Mouse (Mus musculus) midbrain, embryonic 11.5 days (tissue): ENCODE measurements at regions not wholly inside any gene's neighbourhood (a gene's known extent, or its start where the extent isn't known, plus 50 kb on each side); places are given as distances from the start of the nearest gene placed in this dataset.

ENCODE experiments used
- ATAC-seq: fragments of 200-750 bp; cut with Nextera tagmentation; 2 replicates; pipeline ENCODE4 v1.8.0; 2017; ENCODE audit warnings: moderate TSS enrichment, moderate library complexity; ENCODE audit not compliant: low FRiP score
- DNase-seq: peaks from one replicate; pipeline ENCODE4 v3.0.0; 2015; ENCODE audit warnings: low spot score; ENCODE audit errors: missing footprints
- H3K27ac ChIP-seq: fragments of 300-500 bp; sonication (generic); 2 replicates; pipeline ENCODE4 v1.5.1; 2014; ENCODE audit warnings: low read depth, low read length
- H3K27me3 ChIP-seq: fragments of 300-500 bp; sonication (generic); 2 replicates; pipeline ENCODE4 v1.6.1; 2014; ENCODE audit warnings: mild to moderate bottlenecking, low read length, moderate library complexity, mixed read lengths; ENCODE audit not compliant: control insufficient read depth, insufficient read depth
- H3K36me3 ChIP-seq: fragments of 300-500 bp; sonication (generic); 2 replicates; pipeline ENCODE4 v1.6.1; 2014; ENCODE audit warnings: mild to moderate bottlenecking, low read length, moderate library complexity, mixed read lengths; ENCODE audit not compliant: control insufficient read depth, insufficient read depth
- H3K4me1 ChIP-seq: fragments of 300-500 bp; sonication (generic); 2 replicates; pipeline ENCODE4 v1.6.1; 2014; ENCODE audit warnings: low read length; ENCODE audit not compliant: control insufficient read depth, insufficient read depth
- H3K4me2 ChIP-seq: fragments of 300-500 bp; sonication (generic); 2 replicates; pipeline ENCODE4 v1.6.1; 2014; ENCODE audit warnings: mild to moderate bottlenecking, moderate library complexity
- H3K4me3 ChIP-seq: fragments of 300-500 bp; sonication (generic); 2 replicates; pipeline ENCODE4 v1.5.1; 2014; ENCODE audit warnings: low read depth, low read length
- H3K9ac ChIP-seq: fragments of 300-500 bp; sonication (generic); 2 replicates; pipeline ENCODE4 v1.6.1; 2014; ENCODE audit warnings: low read length
- H3K9me3 ChIP-seq: fragments of 300-500 bp; sonication (generic); 2 replicates; pipeline ENCODE4 v1.6.1; 2016; ENCODE audit warnings: low read length; ENCODE audit not compliant: control insufficient read depth
- WGBS: fragments of 180-500 bp; shearing (Covaris S2); extraction: QIAGEN DNeasy Blood & Tissue Kit; methylation state at CpG from one replicate; pipeline ENCODE4 v1.1.7; 2014; 5-methylcytosine and 5-hydroxymethylcytosine counted together

- no peak for DNase-seq
- no peaks in the 10 kb centered on the region; the same call in 1 of the 2 replicates for H3K27me3 ChIP-seq
- H3K4me1 ChIP-seq = peaks cover 25% of the 10 kb centered on the region
- ATAC-seq = no peak
- H3K36me3 ChIP-seq = no peaks in the 10 kb centered on the region
- no peak overlapping the region for H3K27ac ChIP-seq
- no peak overlapping the region for H3K4me2 ChIP-seq
- no peak overlapping the region for H3K4me3 ChIP-seq
- no peak overlapping the region for H3K9ac ChIP-seq
- 80% methylated on average over 7 of the region's 7 CpGs for WGBS
- peaks cover 3% of the 10 kb centered on the region for H3K9me3 ChIP-seq
These were observed 77.3 kb downstream of the Sox9 start for GRCm38 (mm10) chr11:112859309-112859708.

GRCm38 (mm10) chr11:112860797-112861196 is 78.8 kb downstream of the Sox9 start:
- Histone ChIP-seq H3K4me3 (no peak overlapping the region), H3K27me3 (no peaks in the 10 kb centered on the region; the same call in 1 of the 2 replicates), H3K36me3 (no peaks in the 10 kb centered on the region), H3K9ac (peak overlapping the region; percentile 39), H3K9me3 (peaks cover 3% of the 10 kb centered on the region), H3K4me1 (peaks cover 25% of the 10 kb centered on the region), H3K4me2 (peak overlapping the region; percentile 18; the same call in 1 of the 2 replicates), H3K27ac (peak overlapping the region; percentile 62)
- WGBS = 11% methylated on average over 11 of the region's 11 CpGs
- ATAC-seq (peak; percentile 90), DNase-seq (peak; percentile 91)

- peaks cover 3% of the 10 kb centered on the region for H3K9me3 ChIP-seq
- no peak overlapping the region for H3K4me3 ChIP-seq
- peak overlapping the region; percentile 39 for H3K9ac ChIP-seq
- H3K27me3 ChIP-seq = no peaks in the 10 kb centered on the region; the same call in 1 of the 2 replicates
- no peaks in the 10 kb centered on the region for H3K36me3 ChIP-seq
- H3K4me2 ChIP-seq = peak overlapping the region; percentile 18; the same call in 1 of the 2 replicates
- H3K4me1 ChIP-seq = peaks cover 25% of the 10 kb centered on the region
- H3K27ac ChIP-seq = peak overlapping the region; percentile 62
- DNase-seq (no peak), ATAC-seq (peak; percentile 41; the same call in 1 of the 2 replicates)
- WGBS = 57% methylated on average over 5 of the region's 5 CpGs
These were observed 79.2 kb downstream of the Sox9 start for GRCm38 (mm10) chr11:112861233-112861632.

GRCm38 (mm10) chr11:112865836-112866235 is 83.8 kb downstream of the Sox9 start:
- Histone ChIP-seq H3K9me3 (no peaks in the 10 kb centered on the region), H3K9ac (no peak overlapping the region), H3K27ac (no peak overlapping the region), H3K4me2 (no peak overlapping the region), H3K27me3 (no peaks in the 10 kb centered on the region; the same call in 1 of the 2 replicates), H3K36me3 (no peaks in the 10 kb centered on the region), H3K4me1 (peaks cover 27% of the 10 kb centered on the region), H3K4me3 (no peak overlapping the region)
- DNase-seq (peak; percentile 79), ATAC-seq (no peak)
- 90% methylated on average over 9 of the region's 9 CpGs for WGBS

GRCm38 (mm10) chr11:112869571-112869970 is 87.5 kb downstream of the Sox9 start:
- DNase-seq = peak; percentile 87
- Histone ChIP-seq H3K4me2 (peak overlapping the region; percentile 31), H3K27ac (peak overlapping the region; percentile 92), H3K36me3 (no peaks in the 10 kb centered on the region), H3K9ac (peak overlapping the region; percentile 44; the same call in 1 of the 2 replicates), H3K27me3 (no peaks in the 10 kb centered on the region), H3K9me3 (no peaks in the 10 kb centered on the region), H3K4me3 (no peak overlapping the region), H3K4me1 (peaks cover 42% of the 10 kb centered on the region)
- whole genome bisulfite sequencing = 15% methylated on average over 5 of the region's 5 CpGs
- ATAC-seq = no peak

- Histone ChIP-seq H3K36me3 (no peaks in the 10 kb centered on the region), H3K27ac (peak overlapping the region; percentile 92), H3K4me2 (peak overlapping the region; percentile 31; the same call in 1 of the 2 replicates), H3K4me3 (no peak overlapping the region), H3K9ac (peak overlapping the region; percentile 44; the same call in 1 of the 2 replicates), H3K4me1 (peaks cover 42% of the 10 kb centered on the region), H3K9me3 (no peaks in the 10 kb centered on the region), H3K27me3 (no peaks in the 10 kb centered on the region)
- ATAC-seq = peak; percentile 97
- peak; percentile 97 for DNase-seq
- under 1% methylated on average over 17 of the region's 17 CpGs for WGBS
These were observed 88.4 kb downstream of the Sox9 start for GRCm38 (mm10) chr11:112870201-112871035.

- H3K4me3 ChIP-seq = no peak overlapping the region
- no peak overlapping the region for H3K27ac ChIP-seq
- no peaks in the 10 kb centered on the region for H3K27me3 ChIP-seq
- DNase-seq (peak; percentile 87), ATAC-seq (no peak)
- H3K4me1 ChIP-seq = peaks cover 48% of the 10 kb centered on the region
- WGBS = 50% methylated on average over 11 of the region's 11 CpGs
- H3K9me3 ChIP-seq = no peaks in the 10 kb centered on the region
- no peaks in the 10 kb centered on the region for H3K36me3 ChIP-seq
- H3K4me2 ChIP-seq = no peak overlapping the region
- no peak overlapping the region for H3K9ac ChIP-seq
These were observed 90.8 kb downstream of the Sox9 start for GRCm38 (mm10) chr11:112872677-112873367.

- no peak overlapping the region for H3K27ac ChIP-seq
- peaks cover 42% of the 10 kb centered on the region for H3K4me1 ChIP-seq
- DNase-seq (no peak), ATAC-seq (no peak)
- no peaks in the 10 kb centered on the region for H3K9me3 ChIP-seq
- WGBS = 88% methylated on average over 11 of the region's 11 CpGs
- H3K36me3 ChIP-seq = no peaks in the 10 kb centered on the region
- no peak overlapping the region for H3K4me2 ChIP-seq
- no peaks in the 10 kb centered on the region for H3K27me3 ChIP-seq
- no peak overlapping the region for H3K9ac ChIP-seq
- no peak overlapping the region for H3K4me3 ChIP-seq
These were observed 92.2 kb downstream of the Sox9 start for GRCm38 (mm10) chr11:112874239-112874638.

- Histone ChIP-seq H3K9me3 (no peaks in the 10 kb centered on the region), H3K4me3 (no peak overlapping the region), H3K27ac (no peak overlapping the region), H3K4me2 (no peak overlapping the region), H3K4me1 (peaks cover 27% of the 10 kb centered on the region), H3K9ac (no peak overlapping the region), H3K36me3 (no peaks in the 10 kb centered on the region), H3K27me3 (no peaks in the 10 kb centered on the region)
- ATAC-seq (peak; percentile 51; the same call in 1 of the 2 replicates), DNase-seq (peak; percentile 84)
- WGBS = 33% methylated on average over 8 of the region's 8 CpGs
These were observed 94.2 kb downstream of the Sox9 start for GRCm38 (mm10) chr11:112876226-112876625.
